Mouse (Mus musculus) small intestine, adult 2 months (tissue): ENCODE results near the gene Carmil3.

ENCODE experiments used
- CTCF ChIP-seq: fragments of 200-500 bp; IDR thresholded peaks from 2 replicates; pipeline ENCODE4 v1.5.1; 2012; ENCODE audit warnings: low read depth, mild to moderate bottlenecking, control low read depth, inconsistent platforms, low read length, moderate library complexity, mixed read lengths; ENCODE audit not compliant: insufficient replicate concordance, insufficient read length; ENCODE audit errors: extremely low read depth
- POLR2A ChIP-seq: fragments of 200-500 bp; IDR thresholded peaks from 2 replicates; pipeline ENCODE4 v1.6.1; 2012; ENCODE audit warnings: low read depth, mild to moderate bottlenecking, control low read depth, inconsistent platforms, low read length, moderate library complexity

GRCm38 (mm10) chr14:55510125-55510731, 19.8 kb downstream of the Carmil3 start, which contains the start of gene Cpne6:
- TF ChIP-seq CTCF (no peak), POLR2A (no peak)
